Mouse (Mus musculus): ENCODE results near the gene Tmem151a. TPM values are rescaled to one million over a fixed set of nuclear protein-coding genes. Genes with fewer than 3 reads are reported as not detected.

Tmem151a gene
- total and polyA plus RNA-seq, 3 experiments = not detected

DNA sequence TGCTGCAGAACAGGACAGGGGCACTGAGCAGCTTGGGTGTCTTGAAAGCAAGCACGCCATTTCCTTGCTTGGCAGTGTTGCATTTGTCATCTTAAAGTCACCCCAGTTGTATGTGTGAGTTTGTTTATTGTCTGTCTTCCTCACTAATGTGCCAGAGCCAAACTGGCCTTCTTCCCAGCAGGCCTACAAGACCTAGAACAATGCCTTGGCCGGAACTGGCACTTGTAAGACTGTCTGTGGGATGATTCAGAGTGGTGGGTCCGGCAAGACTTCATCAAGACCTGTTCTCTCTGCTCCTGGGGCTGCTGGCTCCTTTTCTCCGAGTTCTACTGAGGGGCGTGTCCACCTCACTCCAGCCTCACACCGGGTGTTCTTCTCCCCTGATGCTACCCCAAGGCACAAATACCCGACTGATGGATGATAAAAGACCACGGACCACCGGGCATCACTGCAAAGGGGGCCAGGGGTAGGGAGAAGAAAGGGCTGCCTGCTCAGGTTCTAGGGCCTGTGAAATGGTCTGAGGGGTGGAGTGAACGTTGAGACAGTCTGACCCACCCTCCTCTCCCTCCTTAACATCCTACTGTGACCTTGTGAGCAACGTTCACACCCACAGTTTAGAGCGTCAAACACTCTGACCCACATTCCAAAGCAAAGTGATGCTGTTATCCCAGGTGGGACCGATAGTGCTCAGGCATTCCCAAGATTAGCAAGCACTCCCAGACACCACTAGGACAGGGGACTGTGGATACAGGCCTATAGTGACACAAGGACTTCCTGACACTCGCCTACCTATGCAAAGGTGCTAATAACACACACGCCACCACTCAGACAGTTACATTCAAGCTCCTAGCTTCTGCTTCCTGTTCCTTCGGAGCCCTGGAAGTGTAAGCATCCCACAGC is 27.2 kb downstream of the Tmem151a start:
- Histone ChIP-seq H3K36me3 (replicated peaks in 1 of 2; ENCODE audit: control insufficient read depth in 1 of 2, insufficient read depth in 1 of 2, low read length in 1 of 2) (peaks cover 0 to 19% of the 10 kb centered on the region in 2 experiments), H3K4me2 (ENCODE audit: insufficient read depth, low read depth, poor library complexity, severe bottlenecking) (no peak overlapping the region), H3K27ac (ENCODE audit: insufficient read depth, low read depth) (no peak overlapping the region), H3K4me1 (ENCODE audit: control insufficient read depth in 1 of 2, insufficient read depth in 2 of 2) (peaks cover 11 to 14% of the 10 kb centered on the region in 2 experiments), H3K9me3 (replicated peaks; ENCODE audit: low read length) (no peaks in the 10 kb centered on the region), H3K27me3 (replicated peaks) (peaks cover 21% of the 10 kb centered on the region), H3K4me3 (replicated peaks in 1 of 3; ENCODE audit: low read depth in 2 of 3, low read length in 2 of 3, poor library complexity in 1 of 3) (no peak overlapping the region), H3K9ac (ENCODE audit: insufficient read depth, low read depth) (no peak overlapping the region), H3K79me2 (replicated peaks; ENCODE audit: control insufficient read depth, extremely low read depth, insufficient read depth, poor library complexity, severe bottlenecking) (no peaks in the 10 kb centered on the region)
- dilution Hi-C loops (cut with MboI; ENCODE audit: extremely low pct_ligation_motif_present, extremely low pct_unique_long_range_greater_than_20kb, low sequenced_read_pairs) (no loop called here), in situ Hi-C loops (cut with MboI; ENCODE audit: low pct_ligation_motif_present, low pct_unique_long_range_greater_than_20kb, low sequenced_read_pairs) (no loop called here)
- no peak for DNase-seq (ENCODE audit: extremely low read depth)
- TF ChIP-seq SMC3 (IDR thresholded peaks at IDR 0.05; ENCODE audit: low read depth, low read length) = no peak
- TF ChIP-seq CHD1 (IDR thresholded peaks at IDR 0.05; ENCODE audit: low read depth, low read length) = no peak
- no peak for TF ChIP-seq ZKSCAN1 (IDR thresholded peaks at IDR 0.05; ENCODE audit: borderline replicate concordance, low read depth, low read length)
- no peak for TF ChIP-seq MEF2A (IDR thresholded peaks at IDR 0.05; ENCODE audit: borderline replicate concordance, low read depth, low read length)
- TF ChIP-seq JUND (conservative IDR thresholded peaks at IDR 0.05; ENCODE audit: low read depth, low read length) = no peak
- no peak for TF ChIP-seq PAX5 (IDR thresholded peaks at IDR 0.05; ENCODE audit: low read length)
- TF ChIP-seq ZC3H11A (IDR thresholded peaks at IDR 0.05; ENCODE audit: low read depth, low read length) = no peak
- TF ChIP-seq MAZ (IDR thresholded peaks at IDR 0.05; ENCODE audit: low read depth, low read length) = no peak
- TF ChIP-seq ZMIZ1 (IDR thresholded peaks at IDR 0.05; ENCODE audit: low read depth, low read length) = no peak
- TF ChIP-seq POLR2AphosphoS2 (IDR thresholded peaks at IDR 0.05; ENCODE audit: low read depth, low read length) = no peak
- TF ChIP-seq BHLHE40 (IDR thresholded peaks at IDR 0.05; ENCODE audit: low read depth, low read length) = no peak
- no peak for TF ChIP-seq EP300 (IDR thresholded peaks at IDR 0.05; ENCODE audit: low read length)
- no peak for TF ChIP-seq GABPA (IDR thresholded peaks at IDR 0.05; ENCODE audit: insufficient replicate concordance, low read depth, low read length)
- TF ChIP-seq ELF1 (IDR thresholded peaks at IDR 0.05; ENCODE audit: low read depth, low read length) = no peak
- no peak for TF ChIP-seq USF1 (IDR thresholded peaks at IDR 0.05; ENCODE audit: low read depth, low read length)

DNA sequence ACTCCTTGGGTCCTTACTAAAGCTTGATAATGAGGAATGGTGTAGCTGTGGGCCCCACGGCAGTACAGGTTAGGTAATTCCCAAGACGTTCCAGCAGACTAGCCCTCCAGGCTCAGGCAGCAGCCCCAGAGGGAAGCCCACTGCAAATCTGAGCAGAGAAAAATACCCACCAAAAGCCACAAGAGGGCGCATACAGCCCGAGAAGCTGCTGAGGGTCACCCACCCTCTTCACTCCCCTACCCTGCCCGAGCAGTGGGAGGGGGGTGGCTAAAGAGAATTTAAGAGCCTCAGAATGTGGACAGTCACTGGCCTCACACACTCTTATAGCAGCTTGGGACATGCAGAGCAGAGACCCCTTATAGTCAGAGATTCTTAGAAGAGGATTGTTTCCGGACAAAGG is 29.1 kb downstream of the Tmem151a start:
- Histone ChIP-seq H3K4me2 (ENCODE audit: insufficient read depth, low read depth, poor library complexity, severe bottlenecking) (no peak overlapping the region), H3K9ac (ENCODE audit: insufficient read depth, low read depth) (no peak overlapping the region), H3K4me3 (replicated peaks in 1 of 3; ENCODE audit: low read depth in 2 of 3, low read length in 2 of 3, poor library complexity in 1 of 3) (no peak overlapping the region), H3K27ac (ENCODE audit: insufficient read depth, low read depth) (no peak overlapping the region), H3K79me2 (replicated peaks; ENCODE audit: control insufficient read depth, extremely low read depth, insufficient read depth, poor library complexity, severe bottlenecking) (no peaks in the 10 kb centered on the region), H3K4me1 (ENCODE audit: control insufficient read depth in 1 of 2, insufficient read depth in 2 of 2) (peaks cover 11 to 14% of the 10 kb centered on the region in 2 experiments), H3K36me3 (replicated peaks in 1 of 2; ENCODE audit: control insufficient read depth in 1 of 2, insufficient read depth in 1 of 2, low read length in 1 of 2) (peaks cover 0 to 36% of the 10 kb centered on the region in 2 experiments), H3K9me3 (replicated peaks; ENCODE audit: low read length) (no peaks in the 10 kb centered on the region), H3K27me3 (replicated peaks) (peaks cover 3% of the 10 kb centered on the region)
- TF ChIP-seq CTCF (conservative IDR thresholded peaks at IDR 0.05 in 1 of 2, IDR thresholded peaks at IDR 0.05 in 1 of 2; ENCODE audit: low read depth in 2 of 2, low read length in 2 of 2) (peak; percentile 26 to 78; a peak in 2 of 4 replicates), EP300 (IDR thresholded peaks at IDR 0.05; ENCODE audit: low read length) (no peak), BHLHE40 (IDR thresholded peaks at IDR 0.05; ENCODE audit: low read depth, low read length) (no peak), HCFC1 (IDR thresholded peaks at IDR 0.05; ENCODE audit: low read depth, low read length) (no peak), POLR2AphosphoS2 (IDR thresholded peaks at IDR 0.05; ENCODE audit: low read depth, low read length) (no peak), ETS1 (conservative IDR thresholded peaks at IDR 0.05; ENCODE audit: low read depth, low read length) (no peak), TBP (conservative IDR thresholded peaks at IDR 0.05; ENCODE audit: low read depth, low read length) (no peak), JUN (IDR thresholded peaks at IDR 0.05; ENCODE audit: insufficient read depth, low read depth, low read length) (no peak), PAX5 (IDR thresholded peaks at IDR 0.05; ENCODE audit: low read length) (no peak), RAD21 (IDR thresholded peaks at IDR 0.05; ENCODE audit: low read depth, low read length) (peak; percentile 59), USF2 (conservative IDR thresholded peaks at IDR 0.05; ENCODE audit: low read depth, low read length) (no peak), GABPA (IDR thresholded peaks at IDR 0.05; ENCODE audit: insufficient replicate concordance, low read depth, low read length) (no peak), IRF4 (IDR thresholded peaks at IDR 0.05; ENCODE audit: low read depth, low read length) (no peak), NRF1 (IDR thresholded peaks at IDR 0.05; ENCODE audit: low read depth, low read length) (no peak), MEF2A (IDR thresholded peaks at IDR 0.05; ENCODE audit: borderline replicate concordance, low read depth, low read length) (no peak), E2F4 (IDR thresholded peaks at IDR 0.05; ENCODE audit: insufficient replicate concordance, low read depth, low read length) (no peak), SMC3 (IDR thresholded peaks at IDR 0.05; ENCODE audit: low read depth, low read length) (peak; percentile 73)
- dilution Hi-C loops (cut with MboI; ENCODE audit: extremely low pct_ligation_motif_present, extremely low pct_unique_long_range_greater_than_20kb, low sequenced_read_pairs) (no loop called here), in situ Hi-C loops (cut with MboI; ENCODE audit: low pct_ligation_motif_present, low pct_unique_long_range_greater_than_20kb, low sequenced_read_pairs) (no loop called here)
- peak; percentile 20 for DNase-seq (ENCODE audit: extremely low read depth)
